Mouse (Mus musculus) spleen, postnatal 14 days (tissue): ENCODE results near the gene Grsf1.
A peak's percentile ranks its signal among the peaks of the same experiment; 100 is the strongest.

Experiments
- DNase-seq, 2 experiments: peaks; one replicate each; pipeline ENCODE4 v3.0.0; 2021 to 2022; ENCODE audit warnings: low spot score in 2 of 2

The Grsf1 gene

GRCm38 (mm10) chr5:88675443-88676387, at the start of gene Grsf1:
TSS of gene Grsf1 (minus strand) at chr5:88676171.
- DNase-seq, result peak; percentile 80 to 84

- DNase-seq, result no peak
These were observed 48.1 kb upstream of the Grsf1 start for GRCm38 (mm10) chr5:88724030-88724429.

- no peak for DNase-seq
These were observed 46.2 kb upstream of the Grsf1 start for GRCm38 (mm10) chr5:88722213-88722600.

- DNase-seq, result peak; percentile 27 to 30
These were observed 45.7 kb upstream of the Grsf1 start for GRCm38 (mm10) chr5:88721565-88722212.

- DNase-seq, result no peak
These were observed 45.1 kb upstream of the Grsf1 start for GRCm38 (mm10) chr5:88721003-88721475.

GRCm38 (mm10) chr5:88720116-88721002, 44.4 kb upstream of the Grsf1 start, which contains the start of gene Mob1b:
TSS of gene Mob1b (plus strand) at chr5:88720855.
- peak; percentile 94 to 96 for DNase-seq

- DNase-seq, result no peak
These were observed 41.0 kb upstream of the Grsf1 start for GRCm38 (mm10) chr5:88716983-88717382.

GRCm38 (mm10) chr5:88712328-88712727, 36.4 kb upstream of the Grsf1 start:
- no peak for DNase-seq

GRCm38 (mm10) chr5:88711618-88712224, 35.8 kb upstream of the Grsf1 start:
- DNase-seq, result no peak

GRCm38 (mm10) chr5:88711128-88711527, 35.2 kb upstream of the Grsf1 start:
- no peak for DNase-seq

GRCm38 (mm10) chr5:88703551-88703950, 27.6 kb upstream of the Grsf1 start:
- no peak for DNase-seq

- DNase-seq, result no peak
These were observed 26.1 kb upstream of the Grsf1 start for GRCm38 (mm10) chr5:88702041-88702440.

GRCm38 (mm10) chr5:88699251-88699913, 23.4 kb upstream of the Grsf1 start:
- no peak for DNase-seq

- no peak for DNase-seq
These were observed 21.3 kb upstream of the Grsf1 start for GRCm38 (mm10) chr5:88697291-88697690.

GRCm38 (mm10) chr5:88693057-88693456, 17.1 kb upstream of the Grsf1 start:
- no peak for DNase-seq

- DNase-seq, result no peak
These were observed 16.6 kb upstream of the Grsf1 start for GRCm38 (mm10) chr5:88692586-88692985.

GRCm38 (mm10) chr5:88691506-88692095, 15.6 kb upstream of the Grsf1 start:
- DNase-seq, result no peak

GRCm38 (mm10) chr5:88690681-88691505, 14.9 kb upstream of the Grsf1 start:
- no peak for DNase-seq

GRCm38 (mm10) chr5:88689279-88689938, 13.4 kb upstream of the Grsf1 start:
- DNase-seq, result no peak
